Mouse (Mus musculus) olfactory bulb, adult 2 months (tissue): ENCODE results near the gene Hdac9.

Experiments used
- CTCF ChIP-seq: fragments of 200-500 bp; IDR thresholded peaks from 2 replicates; pipeline ENCODE4 v1.5.1; 2012; ENCODE audit warnings: low read depth, mild to moderate bottlenecking, low read length, moderate library complexity; ENCODE audit not compliant: insufficient read depth
- POLR2A ChIP-seq: fragments of 200-500 bp; IDR thresholded peaks from 2 replicates; pipeline ENCODE4 v1.6.1; 2012; ENCODE audit warnings: mild to moderate bottlenecking, low read depth, low read length, moderate library complexity; ENCODE audit not compliant: insufficient read depth

- no peak for TF ChIP-seq CTCF
- TF ChIP-seq POLR2A = no peak
Measured at GRCm38 (mm10) chr12:34619101-34619500, 297.8 kb downstream of the Hdac9 start.
